Mouse (Mus musculus): ENCODE measurements at regions not wholly inside any gene's neighbourhood (a gene's known extent, or its start where the extent isn't known, plus 50 kb on each side); places are given as distances from the start of the nearest gene placed in this dataset.

- TF ChIP-seq CTCF (IDR thresholded peaks at IDR 0.05) (no peak), POLR2A (IDR thresholded peaks at IDR 0.05; ENCODE audit: insufficient read depth, low read depth, low read length) (no peak), EP300 (IDR thresholded peaks at IDR 0.05; ENCODE audit: insufficient read depth, low read depth, low read length) (no peak)
These were observed 173.8 kb upstream of the Rtl1 start for GRCm38 (mm10) chr12:109773909-109774313.
